Mouse (Mus musculus): ENCODE measurements around the gene Dmc1.

Gene Dmc1

DNA sequence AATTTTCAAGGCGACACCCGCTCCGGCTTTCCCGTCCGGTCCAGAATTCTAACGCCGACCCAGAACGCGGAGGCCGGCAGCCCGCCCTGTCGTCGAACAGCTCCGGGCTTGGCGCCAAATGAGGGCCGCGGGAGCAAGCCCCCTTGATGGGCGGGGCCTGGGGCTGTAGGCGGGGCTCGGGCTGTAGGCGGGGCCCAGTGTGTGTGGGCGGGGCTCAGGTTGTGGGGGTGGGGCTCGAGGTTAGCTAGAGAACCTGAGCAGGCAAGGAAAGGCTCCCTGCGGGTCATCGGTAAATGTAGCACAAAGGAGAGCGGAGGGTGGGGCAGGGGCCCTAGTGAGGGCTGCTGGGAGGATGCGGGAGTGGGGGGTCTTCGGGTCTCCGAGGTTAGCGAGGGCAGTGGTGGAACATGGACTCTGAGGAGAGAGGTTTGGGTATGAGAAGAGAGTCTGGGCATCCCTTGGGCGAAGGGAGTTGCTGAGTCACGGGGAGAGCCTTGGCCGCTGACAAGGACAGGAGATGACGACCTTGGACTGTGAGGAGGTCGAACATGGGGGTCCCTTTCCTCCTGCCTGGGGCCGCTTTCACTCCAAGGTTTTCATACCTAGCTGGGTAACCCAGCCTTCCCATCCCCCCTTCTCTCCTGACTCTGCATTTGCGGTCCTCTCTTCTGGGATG lies at the start of gene Dmc1:
Dmc1 (minus strand) TSS at position 120 of the 676 bp plus-strand sequence.
- DNase-seq (ENCODE audit: low spot score), result no peak

DNA sequence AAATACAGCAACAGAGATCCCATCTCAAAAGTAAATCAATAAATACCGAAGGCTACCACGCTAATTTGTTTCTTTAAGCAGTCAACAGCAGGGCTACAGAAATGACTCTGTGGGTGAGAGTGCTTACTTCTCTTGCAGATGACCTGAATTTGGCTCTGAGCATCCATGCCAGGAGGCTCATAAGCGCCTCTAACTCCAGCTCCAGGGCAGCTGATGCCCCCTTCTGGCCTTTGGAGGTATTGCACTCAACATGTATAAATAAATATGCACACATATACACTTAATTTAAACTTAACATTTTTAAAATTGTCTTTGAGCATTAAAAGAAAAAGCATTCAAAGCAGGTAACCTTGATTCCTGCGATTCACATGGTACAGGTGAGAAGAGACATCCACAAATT lies 46.6 kb upstream of the Dmc1 start:
- no peak for DNase-seq (ENCODE audit: low spot score)

DNA sequence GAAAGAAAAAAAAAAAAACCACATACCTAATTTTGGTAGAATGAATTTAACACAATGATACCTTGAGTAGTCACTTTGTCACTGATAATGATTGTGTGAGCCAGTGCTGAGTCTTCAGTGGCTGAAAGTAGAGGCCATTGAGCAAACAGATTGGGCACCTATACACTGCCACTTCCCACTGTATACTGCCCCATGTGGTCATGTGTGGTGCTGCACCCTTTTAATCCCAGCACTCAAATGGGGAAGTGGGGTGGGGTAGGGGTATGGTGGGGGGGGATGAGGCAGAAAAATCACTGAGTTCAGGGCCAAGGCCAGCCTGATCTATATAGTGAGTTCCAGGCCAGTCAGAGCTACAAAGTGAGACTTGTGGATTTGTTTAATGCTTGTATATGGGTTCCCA lies 45.7 kb upstream of the Dmc1 start:
- no peak for DNase-seq (ENCODE audit: low spot score)

DNA sequence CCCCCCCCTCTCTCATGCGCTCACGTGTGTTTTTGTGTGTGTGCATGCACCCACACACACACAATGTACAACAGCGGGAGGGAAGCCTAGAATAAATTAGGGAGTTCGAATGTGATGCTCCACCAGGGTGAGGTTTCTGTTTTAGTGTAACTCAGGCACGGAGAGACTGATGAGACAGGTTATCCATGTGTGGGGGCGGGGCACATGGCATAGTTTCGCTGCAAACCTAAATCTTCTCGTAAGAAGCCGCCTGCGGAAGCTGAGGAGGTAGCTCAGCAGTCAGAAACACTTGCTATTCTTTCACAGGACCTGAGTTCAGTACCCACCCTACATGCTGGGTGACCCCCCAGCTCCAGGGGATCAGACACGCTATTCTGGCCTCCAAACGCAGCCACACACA lies 43.2 kb upstream of the Dmc1 start:
- DNase-seq (ENCODE audit: low spot score), result no peak

DNA sequence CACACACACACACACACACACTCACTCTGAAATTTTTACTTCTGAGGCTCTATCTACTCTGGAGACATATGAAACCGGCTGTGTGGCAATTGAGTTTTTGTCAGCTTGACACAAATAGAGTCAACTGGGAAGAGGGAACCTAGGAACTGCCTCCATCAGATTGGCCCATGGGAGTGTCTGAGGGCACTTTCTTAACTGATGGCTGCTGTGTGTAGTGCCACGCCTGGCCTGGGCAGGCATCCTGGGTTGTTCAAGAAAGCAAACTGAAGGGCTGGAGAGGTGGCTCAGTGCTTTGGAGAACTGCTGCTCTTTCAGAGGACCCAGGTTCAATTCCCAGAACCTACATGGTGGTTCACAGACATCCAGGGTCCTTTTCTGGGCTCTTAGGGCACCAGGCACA lies 40.6 kb upstream of the Dmc1 start:
- no peak for DNase-seq (ENCODE audit: low spot score)

DNA sequence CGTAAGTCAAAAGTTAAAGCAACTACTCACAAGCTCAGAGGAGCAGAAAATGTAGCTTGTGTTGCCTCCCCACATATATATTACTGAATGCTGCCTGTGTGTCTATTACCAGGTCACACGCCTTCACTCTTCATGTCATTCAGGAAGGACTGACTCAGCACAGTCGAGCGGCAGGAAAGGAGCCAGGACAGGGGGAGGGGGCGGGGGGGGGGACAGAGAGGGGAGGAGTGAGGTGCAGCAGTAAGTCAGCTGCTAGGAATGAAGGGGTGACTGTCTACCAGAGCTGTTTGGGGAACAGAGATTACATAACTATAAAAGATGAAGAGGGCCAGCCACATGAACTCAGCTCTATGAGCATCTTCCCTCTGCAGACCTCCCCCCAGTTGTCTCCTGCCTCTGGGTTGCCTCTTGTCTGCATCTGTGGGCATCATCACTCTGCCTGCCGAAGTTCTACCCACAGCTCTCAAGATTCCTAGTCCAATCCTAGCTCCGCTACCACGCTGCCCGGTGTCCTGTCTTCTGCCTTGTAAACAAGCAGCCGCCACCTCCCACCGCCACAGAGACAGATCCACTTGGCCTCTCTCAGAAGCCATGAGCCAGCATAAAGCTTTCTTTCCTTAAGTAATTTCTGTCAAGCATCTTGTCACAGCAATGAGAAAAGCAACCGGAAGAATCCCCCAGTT lies 36.4 kb upstream of the Dmc1 start:
- no peak for DNase-seq (ENCODE audit: low spot score)

DNA sequence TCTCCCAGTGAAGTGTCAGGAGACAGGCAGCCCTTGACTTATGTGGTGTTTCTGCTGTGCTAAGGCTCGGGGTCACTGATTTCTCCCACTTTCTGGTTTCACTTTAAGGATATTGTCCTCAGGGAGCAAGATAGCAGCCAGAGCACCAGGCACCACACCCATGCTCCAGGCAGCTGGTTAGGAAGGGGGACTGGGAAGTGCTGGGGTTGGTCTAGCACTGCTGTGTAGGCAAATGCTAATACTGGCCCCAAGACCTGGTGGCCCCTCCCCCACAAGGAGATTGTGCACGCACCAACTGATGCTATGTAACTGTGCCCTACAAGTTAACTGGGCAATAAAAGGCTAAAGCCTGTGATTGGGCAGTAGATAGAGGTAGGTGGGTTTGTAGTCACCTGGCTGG lies 25.6 kb upstream of the Dmc1 start:
- no peak for DNase-seq (ENCODE audit: low spot score)

DNA sequence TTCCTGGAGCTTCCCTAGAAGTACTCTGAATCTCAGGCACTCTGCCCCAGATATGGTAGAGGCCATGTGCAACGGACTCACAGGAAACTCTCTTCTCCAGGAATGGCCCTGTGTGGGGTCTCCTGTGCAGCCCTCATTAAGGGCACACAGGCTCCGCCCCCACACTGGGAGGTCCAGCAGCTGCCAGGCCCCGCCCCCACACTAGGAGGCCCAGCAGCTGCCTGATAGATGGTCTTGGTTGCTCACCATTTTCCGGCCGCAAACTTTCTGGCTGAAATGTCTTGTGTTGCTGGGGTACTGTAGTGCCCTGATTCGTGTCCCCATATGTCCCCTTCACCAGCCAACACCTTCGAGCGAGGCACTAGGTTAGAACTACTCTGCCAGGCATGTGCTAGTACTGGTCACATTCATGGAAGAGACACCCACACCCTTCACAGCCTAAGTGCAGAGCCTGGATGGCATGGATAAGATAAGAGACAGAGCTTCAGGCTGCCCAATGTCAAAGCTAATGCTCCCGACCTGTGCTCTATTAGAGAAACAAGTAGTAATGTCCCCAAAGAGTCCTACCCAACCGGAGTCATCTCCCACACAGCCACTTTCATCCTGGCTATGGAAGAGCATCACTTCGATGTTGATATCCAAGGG lies 15.0 kb upstream of the Dmc1 start:
- DNase-seq (ENCODE audit: low spot score), result no peak

DNA sequence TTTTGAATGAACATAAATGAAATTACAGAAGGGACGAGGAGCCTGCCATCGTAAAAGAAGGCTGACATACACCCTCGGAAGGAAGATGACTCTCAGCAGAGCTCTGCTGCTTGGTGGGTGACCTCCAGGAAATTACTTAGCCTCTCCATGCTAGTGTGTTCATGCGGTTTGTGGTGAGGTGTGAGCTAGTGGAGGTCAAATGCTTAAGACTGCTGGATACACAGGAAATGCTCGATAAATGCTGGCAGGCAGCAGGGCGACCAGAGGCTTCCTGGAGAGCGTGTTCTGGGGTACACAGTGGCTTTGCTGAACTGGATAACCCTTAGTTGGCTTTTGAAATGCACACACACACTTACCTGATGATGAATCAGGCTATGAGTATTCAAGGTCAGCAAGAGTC lies 13.5 kb upstream of the Dmc1 start:
- no peak for DNase-seq (ENCODE audit: low spot score)

DNA sequence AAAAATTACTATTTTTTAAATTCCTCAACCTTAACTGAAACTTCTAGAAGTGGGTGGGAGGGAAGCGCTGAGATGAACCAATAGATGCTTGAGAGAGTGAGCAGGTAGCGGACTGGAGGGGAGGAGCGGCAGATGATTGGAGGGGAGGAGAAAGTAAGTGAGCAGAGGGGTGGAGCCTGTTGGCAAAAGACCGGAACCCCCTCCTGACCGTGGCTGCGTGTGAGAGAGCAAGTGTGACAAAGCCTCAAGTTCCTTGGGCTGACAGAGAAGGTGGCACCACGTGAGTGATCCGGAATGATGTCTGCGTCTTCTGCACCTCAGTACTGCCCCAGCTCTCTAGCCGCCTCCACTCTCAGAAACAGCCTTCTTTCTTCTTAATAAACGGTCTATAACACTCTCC lies 12.2 kb upstream of the Dmc1 start:
- no peak for DNase-seq (ENCODE audit: low spot score)

DNA sequence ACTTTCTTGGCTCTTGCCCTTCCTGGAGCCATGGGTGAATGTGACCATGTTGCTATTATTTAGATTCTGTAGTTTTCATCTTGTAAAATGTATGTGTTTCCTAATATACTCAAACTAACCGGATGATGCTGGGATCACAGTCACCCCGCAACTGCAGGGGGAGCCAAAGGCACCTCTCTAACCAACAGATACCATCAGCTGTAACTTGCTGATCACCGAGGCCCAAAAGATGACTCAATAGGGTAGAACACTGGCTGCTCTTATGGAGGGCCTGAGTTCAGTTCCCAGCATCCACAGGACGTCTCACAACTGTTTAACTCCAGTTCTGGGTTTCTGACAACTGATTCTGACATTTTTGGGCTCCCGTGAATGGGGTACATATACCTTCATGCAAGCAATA lies 11.8 kb upstream of the Dmc1 start:
- DNase-seq (ENCODE audit: low spot score), result no peak

DNA sequence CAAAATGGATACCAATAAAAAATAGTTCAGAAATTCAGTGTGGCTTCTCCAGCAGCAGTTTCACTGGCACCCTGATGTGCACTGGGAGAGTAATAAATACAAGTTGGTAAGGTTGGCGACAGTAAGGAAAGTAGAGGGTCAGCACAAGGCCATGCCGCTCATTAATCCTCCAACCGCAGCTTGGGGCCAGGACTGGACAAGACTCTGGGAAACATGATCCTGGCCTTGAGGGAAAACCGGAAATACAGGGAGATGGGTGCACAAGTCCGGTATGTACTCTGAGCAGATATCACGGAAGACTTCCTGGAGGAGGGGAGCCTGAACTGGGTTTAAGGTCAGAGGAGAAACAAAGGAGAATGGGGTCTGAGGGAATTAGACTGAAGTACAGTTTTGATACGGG lies 10.6 kb upstream of the Dmc1 start:
- no peak for DNase-seq (ENCODE audit: low spot score)

DNA sequence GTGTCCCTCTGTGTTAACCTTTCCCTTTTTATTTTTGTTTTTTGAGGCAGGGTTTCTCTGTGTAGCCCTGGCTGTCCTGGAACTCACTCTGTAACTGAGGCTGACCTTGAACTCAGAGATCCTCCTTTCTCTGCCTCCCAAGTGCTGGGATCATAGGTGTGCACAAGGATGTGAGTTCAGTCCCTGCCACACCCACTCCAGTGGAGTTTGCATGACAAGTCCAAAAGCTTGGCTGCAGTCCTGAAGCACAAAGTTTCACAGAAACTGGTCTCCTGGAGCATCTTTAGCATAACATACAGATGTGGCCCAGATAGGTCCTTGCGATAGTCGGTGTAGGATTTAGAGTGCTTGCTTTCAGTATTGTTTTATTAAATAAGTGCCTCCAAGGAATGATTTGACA lies 4.3 kb upstream of the Dmc1 start:
- no peak for DNase-seq (ENCODE audit: low spot score)

DNA sequence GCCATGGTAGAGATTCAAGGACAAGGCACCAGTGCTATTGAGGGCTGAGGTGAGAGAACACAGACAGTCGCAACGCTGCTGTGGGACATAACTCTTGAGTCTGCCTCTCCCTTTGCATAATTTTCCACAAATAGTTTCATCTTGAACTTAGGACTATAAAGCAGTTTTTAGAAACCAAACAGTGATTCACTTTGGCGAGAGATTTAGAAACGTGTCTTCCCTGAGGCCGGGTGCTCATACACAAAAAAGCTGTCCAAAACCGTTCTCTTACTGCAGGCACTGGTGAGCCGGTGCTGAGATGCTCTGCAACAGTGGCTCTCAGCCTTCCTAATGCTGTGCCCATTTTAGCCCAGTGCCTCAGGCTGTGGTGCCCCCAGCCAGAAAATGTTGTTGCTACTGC lies 3.3 kb upstream of the Dmc1 start:
- no peak for DNase-seq (ENCODE audit: low spot score)

DNA sequence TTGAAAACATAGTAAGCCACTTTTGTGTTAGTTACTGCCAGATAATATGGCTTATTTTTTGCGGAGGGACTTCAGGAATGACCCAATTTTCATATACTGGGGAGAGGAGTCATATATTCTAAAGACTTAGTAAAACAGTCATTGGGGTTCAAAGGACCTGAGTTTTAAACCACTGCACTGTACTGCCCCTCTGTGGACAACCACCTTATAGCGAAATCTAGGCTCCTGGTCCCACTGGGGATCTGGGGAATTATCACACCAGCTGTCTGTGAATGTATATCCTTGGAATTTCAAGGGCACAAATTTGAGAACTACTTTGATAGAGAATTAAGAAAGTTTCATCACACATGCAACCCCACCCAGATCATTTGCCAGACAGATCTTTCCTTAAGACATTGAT lies 2.8 kb upstream of the Dmc1 start:
- DNase-seq (ENCODE audit: low spot score), result no peak

DNA sequence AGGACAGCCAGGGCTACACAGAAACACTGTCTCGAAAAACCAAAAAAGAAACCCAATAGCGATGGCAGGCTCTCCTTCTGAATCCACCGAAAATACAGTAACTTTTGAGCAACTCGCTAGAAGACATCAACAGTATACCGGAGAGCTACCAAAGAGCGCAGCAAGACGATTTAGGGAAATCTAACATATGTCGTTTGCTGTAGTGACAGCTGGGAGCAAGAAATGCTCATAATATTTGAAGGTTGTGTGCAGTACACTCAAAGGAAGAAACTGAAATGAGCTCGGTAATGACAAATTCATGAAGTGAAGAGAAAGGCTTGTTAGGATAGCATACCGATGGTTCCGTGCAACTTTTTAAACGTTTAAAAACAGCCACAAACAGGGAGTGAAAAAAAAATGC lies 1.3 kb upstream of the Dmc1 start:
- DNase-seq (ENCODE audit: low spot score), result no peak

DNA sequence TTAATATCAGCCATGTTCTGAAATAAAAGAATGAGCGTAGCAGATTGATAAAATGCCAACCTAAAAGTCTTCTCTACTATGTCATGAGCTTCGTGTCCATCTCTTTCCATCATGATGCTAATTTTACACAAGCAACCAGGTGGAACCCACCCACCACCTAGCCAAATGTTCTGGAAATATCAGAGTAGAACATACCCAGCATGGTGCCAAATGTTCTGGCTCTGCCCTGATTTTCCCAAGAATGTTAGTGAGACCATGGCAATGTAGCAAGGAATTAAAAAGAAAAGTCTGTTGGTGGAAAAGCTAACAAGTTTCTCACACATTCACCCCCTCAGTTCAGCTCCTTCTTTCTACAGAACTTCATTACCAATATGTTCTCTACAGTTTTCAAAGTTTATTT lies 4.7 kb downstream of the Dmc1 start:
- peak; percentile 35 for DNase-seq (ENCODE audit: low spot score)

DNA sequence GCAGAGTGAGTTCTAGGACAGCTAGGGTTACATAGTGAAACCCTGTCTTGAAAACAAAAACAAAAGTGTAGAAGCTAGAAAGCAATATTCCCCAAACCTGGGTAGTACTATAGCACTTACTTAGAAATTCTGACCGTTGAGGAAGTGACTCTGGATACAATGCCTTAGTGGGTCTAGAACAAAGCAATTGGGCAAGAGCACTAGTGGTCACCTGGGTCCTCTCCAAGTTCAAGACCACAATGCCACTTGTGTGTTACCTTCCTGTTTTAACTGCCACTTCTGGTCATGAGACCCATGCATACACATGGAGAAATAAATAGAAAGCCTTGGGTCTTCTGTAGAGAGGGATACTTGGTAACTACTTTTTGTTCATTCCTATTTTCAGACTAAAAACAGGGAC lies 6.2 kb downstream of the Dmc1 start:
- DNase-seq (ENCODE audit: low spot score), result no peak

DNA sequence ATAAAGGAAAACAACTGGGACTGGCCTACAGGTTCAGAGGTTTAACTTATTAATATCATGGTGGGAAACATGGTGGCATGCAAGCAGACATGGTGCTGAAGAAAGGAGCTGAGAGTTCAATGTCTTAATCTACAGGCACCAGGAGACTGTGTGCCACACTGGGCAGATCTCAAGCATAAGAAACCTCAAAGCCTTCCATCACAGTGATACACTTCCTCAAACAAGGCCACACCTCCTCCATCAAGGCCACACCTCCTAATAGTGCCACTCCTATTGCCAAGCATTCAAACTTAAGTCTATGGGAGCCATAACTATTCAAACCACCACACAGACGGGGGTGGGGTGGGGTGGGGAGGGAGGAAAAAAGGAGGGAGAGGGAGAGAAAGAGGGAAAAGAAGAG lies 23.3 kb downstream of the Dmc1 start:
- DNase-seq (ENCODE audit: low spot score), result no peak

DNA sequence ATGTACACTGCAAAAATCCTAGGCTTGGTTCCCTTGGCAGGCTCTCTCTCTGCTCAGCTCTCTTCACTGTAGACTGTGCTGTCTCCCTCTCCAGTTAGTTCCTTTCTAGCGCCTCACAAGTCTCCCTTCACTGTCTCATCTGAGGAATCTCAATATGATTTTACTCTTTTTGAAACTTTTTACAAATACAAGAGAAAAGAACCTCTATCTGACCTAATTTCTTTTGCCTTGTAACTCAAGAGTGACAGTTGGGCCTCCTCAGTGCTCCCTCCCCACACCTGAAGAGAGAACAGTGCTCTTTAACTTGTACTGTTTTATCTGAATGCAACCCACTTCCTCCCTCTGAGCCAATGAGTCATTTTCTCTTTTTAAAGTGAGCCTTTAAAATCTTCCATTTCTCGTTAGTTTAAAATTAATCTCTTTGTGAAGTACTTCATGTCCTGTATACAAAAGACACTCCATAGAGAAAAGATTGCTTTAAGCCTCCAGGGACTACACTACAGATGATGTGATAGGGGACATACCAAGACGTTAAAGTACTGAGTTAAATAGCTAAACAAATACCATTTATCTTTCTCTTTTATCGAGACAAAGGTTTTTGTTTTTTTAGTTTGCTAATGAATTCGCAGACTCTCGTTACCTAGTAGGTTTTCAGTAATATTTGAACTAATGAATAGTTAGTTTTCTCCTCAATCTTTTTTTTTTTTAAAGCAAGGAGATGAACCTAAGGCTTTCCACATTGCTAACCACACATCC lies 27.1 kb downstream of the Dmc1 start:
- DNase-seq (ENCODE audit: low spot score), result no peak

DNA sequence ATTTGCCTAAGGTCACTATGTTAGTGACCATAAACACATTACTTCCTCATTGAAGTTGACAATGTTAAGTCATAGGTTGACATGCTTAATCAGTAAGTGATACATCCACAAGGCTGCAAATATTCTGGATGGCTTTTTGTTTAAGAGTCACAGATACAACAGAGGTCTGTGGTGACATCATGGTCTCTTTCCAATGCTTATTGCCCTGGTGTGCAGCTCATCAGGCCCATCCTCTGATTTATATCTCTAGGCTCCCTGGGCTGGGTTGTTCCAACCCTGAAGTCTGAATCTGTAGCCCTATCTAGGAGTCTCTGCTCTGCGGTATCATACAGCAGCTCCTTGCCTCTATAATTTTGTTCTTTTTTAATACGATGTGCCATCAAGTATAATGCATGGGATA lies 28.0 kb downstream of the Dmc1 start:
- no peak for DNase-seq (ENCODE audit: low spot score)

DNA sequence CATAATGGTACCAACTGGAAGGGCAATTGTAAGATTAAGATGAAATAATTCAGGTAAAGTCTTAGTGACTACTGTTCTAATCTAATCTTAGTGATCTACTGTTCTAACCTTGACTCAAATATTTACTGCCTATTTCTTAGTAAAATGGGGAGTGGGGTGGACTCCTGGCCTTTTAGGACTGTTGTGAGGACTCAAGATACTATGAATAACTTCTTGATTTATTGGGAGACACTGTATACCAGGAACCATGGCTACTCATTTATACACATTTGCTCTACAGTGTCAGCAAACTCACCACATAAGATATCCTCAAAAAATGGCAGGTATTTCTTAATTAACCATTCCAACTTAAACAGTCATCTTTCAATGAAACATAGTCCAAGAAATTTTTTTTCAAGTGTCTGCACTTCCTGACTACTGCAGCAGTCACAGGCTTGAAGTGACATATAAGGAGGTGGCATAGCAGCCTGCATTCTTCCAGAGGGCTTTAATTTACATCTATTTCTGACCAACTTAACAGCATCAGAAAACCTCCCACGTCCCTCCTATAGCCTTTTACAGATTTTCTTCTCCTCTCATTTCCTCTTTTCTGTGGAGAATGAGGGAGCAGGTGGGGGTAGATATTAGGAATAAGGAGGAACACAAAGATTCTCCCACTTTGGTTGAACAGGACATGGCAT lies 29.2 kb downstream of the Dmc1 start:
- no peak for DNase-seq (ENCODE audit: low spot score)

All from layer of hippocampus, adult 9-10 months (tissue).